Mouse (Mus musculus) hindbrain, embryonic 13.5 days (tissue): ENCODE data around the gene Numa1. TPM values are rescaled to one million over a fixed set of nuclear protein-coding genes. Genes with fewer than 3 reads are reported as not detected.
A peak's percentile ranks its signal among the peaks of the same experiment; 100 is the strongest.
"Not testable (repeated sequence)": the region's sequence is repeated elsewhere in the genome, so short reads cannot be mapped to it uniquely, and the experiment has no call there.

Experiments
- ATAC-seq: fragments of 200-750 bp; cut with Nextera tagmentation; 2 replicates; pipeline ENCODE4 v1.8.0; 2017; ENCODE audit warnings: moderate TSS enrichment; ENCODE audit not compliant: low FRiP score
- H3K27ac ChIP-seq: fragments of 300-500 bp; sonication (generic); 2 replicates; pipeline ENCODE4 v1.5.1; 2015; ENCODE audit warnings: inconsistent platforms, mild to moderate bottlenecking, moderate library complexity
- H3K27me3 ChIP-seq: fragments of 300-500 bp; sonication (generic); 2 replicates; pipeline ENCODE4 v1.6.1; 2015; ENCODE audit warnings: mild to moderate bottlenecking, inconsistent platforms
- H3K36me3 ChIP-seq: fragments of 300-500 bp; sonication (generic); 2 replicates; pipeline ENCODE4 v1.6.1; 2015; ENCODE audit warnings: mild to moderate bottlenecking, inconsistent platforms
- H3K4me1 ChIP-seq: fragments of 300-500 bp; sonication (generic); replicated peaks from 2 replicates; pipeline ENCODE4 v1.6.1; 2015; ENCODE audit warnings: inconsistent platforms
- H3K4me2 ChIP-seq: fragments of 300-500 bp; sonication (generic); 2 replicates; pipeline ENCODE4 v1.6.1; 2015; ENCODE audit warnings: inconsistent platforms, mild to moderate bottlenecking, moderate library complexity
- H3K4me3 ChIP-seq: fragments of 300-500 bp; sonication (generic); 2 replicates; pipeline ENCODE4 v1.5.1; 2015; ENCODE audit warnings: mild to moderate bottlenecking, inconsistent platforms
- H3K9ac ChIP-seq: fragments of 300-500 bp; sonication (generic); 2 replicates; pipeline ENCODE4 v1.6.1; 2015; ENCODE audit warnings: mild to moderate bottlenecking, inconsistent platforms
- H3K9me3 ChIP-seq: fragments of 300-500 bp; sonication (generic); 2 replicates; pipeline ENCODE4 v1.6.1; 2016; ENCODE audit warnings: inconsistent platforms
- WGBS: fragments of 180-500 bp; shearing (Covaris S2); methylation state at CpG from one replicate; pipeline ENCODE4 v1.1.7; 2015; 5-methylcytosine and 5-hydroxymethylcytosine counted together
- polyA plus RNA-seq: library from polyadenylated mRNA; unstranded; fragments of >200 nt; fragmentation: Nextera tagmentation; extraction: Ambion mirVana; gene quantifications from 2 replicates; pipeline ENCODE4 v1.2.1, GENCODE M21; 2015

The Numa1 gene
- polyA plus RNA-seq, 1 experiment from 2014 or later, result 50.8 TPM

DNA sequence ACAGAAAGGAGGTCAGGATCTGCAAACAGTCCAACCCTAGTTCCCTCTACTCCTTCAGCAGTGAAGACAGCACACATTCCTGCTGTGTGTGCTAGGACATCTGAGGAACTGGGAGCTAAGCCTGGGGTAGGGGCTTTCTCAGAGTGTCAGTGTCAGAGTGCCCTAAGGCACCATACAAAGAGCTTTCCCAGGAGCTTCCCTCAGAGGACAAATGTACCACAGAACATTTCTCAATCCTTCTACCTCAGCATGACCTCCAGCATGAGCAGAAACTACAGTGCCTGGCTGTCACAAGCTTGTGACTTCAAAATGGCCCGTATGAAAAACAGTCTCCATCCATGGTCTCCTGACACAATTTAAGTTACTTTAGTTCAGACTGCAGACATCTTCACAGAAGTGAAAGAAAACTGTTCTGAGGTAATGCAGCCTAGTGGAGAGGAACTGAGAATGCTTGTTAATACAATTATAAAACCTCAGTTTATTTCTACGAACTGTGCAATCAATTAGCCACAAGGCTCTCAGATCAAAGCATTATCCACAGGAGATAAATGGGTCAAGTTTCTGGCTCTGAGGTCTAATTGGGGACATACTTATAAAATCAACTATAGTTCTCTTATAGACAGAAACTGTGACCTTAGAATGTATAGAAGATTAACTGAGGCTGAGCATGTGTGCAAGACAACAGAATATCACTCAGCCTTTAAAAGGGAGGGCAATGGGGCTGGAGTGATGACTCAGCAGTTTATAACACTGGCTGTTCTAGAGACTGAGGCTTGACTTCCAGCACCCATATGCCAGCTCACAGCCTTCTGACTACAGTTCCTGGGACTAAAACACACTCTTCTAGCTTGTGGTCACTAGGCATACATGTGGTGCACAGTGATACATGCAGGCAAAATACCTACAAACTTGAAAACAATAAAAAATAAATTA, 91.5 kb downstream of the Numa1 start:
- H3K4me3 ChIP-seq, result no peak overlapping the region
- peaks cover 80% of the 10 kb centered on the region for H3K36me3 ChIP-seq
- no peaks in the 10 kb centered on the region for H3K9me3 ChIP-seq
- H3K4me1 ChIP-seq, result no peaks in the 10 kb centered on the region
- no peak overlapping the region for H3K27ac ChIP-seq
- H3K27me3 ChIP-seq, result no peaks in the 10 kb centered on the region
- no peak overlapping the region for H3K4me2 ChIP-seq
- WGBS, result 91% methylated on average over 2 of the region's 2 CpGs
- no peak overlapping the region for H3K9ac ChIP-seq
- ATAC-seq, result no peak

DNA sequence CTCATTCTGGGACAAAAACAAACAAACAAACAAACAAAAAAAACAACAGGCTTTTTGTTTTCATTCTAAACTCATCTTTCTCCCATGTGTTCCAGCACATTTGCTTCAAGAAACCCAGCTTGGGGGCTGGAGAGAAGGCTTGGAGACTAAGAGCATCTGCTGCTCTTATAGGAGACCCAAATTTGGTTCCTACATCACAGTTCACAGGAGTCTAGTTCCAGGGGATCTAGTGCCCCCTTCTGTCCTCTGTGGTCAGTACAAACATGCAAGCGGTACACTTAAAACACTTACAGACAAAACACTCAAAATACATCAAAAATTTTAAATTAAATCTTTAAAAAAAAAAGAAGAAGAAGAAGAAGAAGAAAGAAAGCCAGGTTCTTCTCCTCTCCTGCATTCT, 101.0 kb downstream of the Numa1 start:
- no peak overlapping the region for H3K4me2 ChIP-seq
- no peak overlapping the region for H3K9ac ChIP-seq
- ATAC-seq, result no peak
- no peaks in the 10 kb centered on the region for H3K4me1 ChIP-seq
- no peaks in the 10 kb centered on the region for H3K9me3 ChIP-seq
- WGBS, result 92% methylated on average over 1 of the region's 1 CpGs
- peaks cover 97% of the 10 kb centered on the region for H3K36me3 ChIP-seq
- no peak overlapping the region for H3K4me3 ChIP-seq
- H3K27me3 ChIP-seq, result no peaks in the 10 kb centered on the region
- no peak overlapping the region for H3K27ac ChIP-seq

GRCm38 (mm10) chr7:102035534-102035933, 101.6 kb downstream of the Numa1 start:
- Histone ChIP-seq H3K9me3 (no peaks in the 10 kb centered on the region), H3K4me1 (no peaks in the 10 kb centered on the region), H3K27ac (no peak overlapping the region), H3K9ac (no peak overlapping the region), H3K36me3 (peaks cover 97% of the 10 kb centered on the region), H3K4me2 (no peak overlapping the region), H3K27me3 (no peaks in the 10 kb centered on the region), H3K4me3 (no peak overlapping the region)
- 92% methylated on average over 2 of the region's 2 CpGs for WGBS
- no peak for ATAC-seq

- no peak for ATAC-seq
- WGBS, result 95% methylated on average over 3 of the region's 3 CpGs
- Histone ChIP-seq H3K27me3 (no peaks in the 10 kb centered on the region), H3K4me2 (no peak overlapping the region), H3K9me3 (no peaks in the 10 kb centered on the region), H3K36me3 (peaks cover 93% of the 10 kb centered on the region), H3K4me1 (no peaks in the 10 kb centered on the region), H3K27ac (no peak overlapping the region), H3K4me3 (no peak overlapping the region), H3K9ac (no peak overlapping the region)
Measured at GRCm38 (mm10) chr7:102037318-102037717, 103.4 kb downstream of the Numa1 start.

- ATAC-seq, result no peak
Measured at GRCm38 (mm10) chr7:102042314-102042713, 108.4 kb downstream of the Numa1 start.

GRCm38 (mm10) chr7:102048524-102048923, 114.6 kb downstream of the Numa1 start:
- not testable (repeated sequence) for H3K27me3 ChIP-seq, H3K4me3 ChIP-seq, ATAC-seq, H3K27ac ChIP-seq, H3K4me1 ChIP-seq, H3K9me3 ChIP-seq, H3K4me2 ChIP-seq, H3K9ac ChIP-seq
- peaks cover 15% of the 10 kb centered on the region for H3K36me3 ChIP-seq

More at GRCm38 (mm10) chr7:102042314-102042713, 108.4 kb downstream of the Numa1 start:
- H3K36me3 ChIP-seq, result peaks cover 45% of the 10 kb centered on the region
- H3K9ac ChIP-seq, result no peak overlapping the region
- no peak overlapping the region for H3K4me3 ChIP-seq
- 89% methylated on average over 2 of the region's 2 CpGs for WGBS
- H3K27ac ChIP-seq, result no peak overlapping the region
- no peaks in the 10 kb centered on the region for H3K9me3 ChIP-seq
- no peaks in the 10 kb centered on the region for H3K27me3 ChIP-seq
- H3K4me2 ChIP-seq, result no peak overlapping the region
- no peaks in the 10 kb centered on the region for H3K4me1 ChIP-seq

GRCm38 (mm10) chr7:102061353-102061752, 127.4 kb downstream of the Numa1 start:
- Histone ChIP-seq H3K27ac (no peak overlapping the region), H3K4me2 (no peak overlapping the region), H3K36me3 (peaks cover 21% of the 10 kb centered on the region), H3K4me1 (peaks cover 30% of the 10 kb centered on the region), H3K9me3 (no peaks in the 10 kb centered on the region), H3K4me3 (no peak overlapping the region), H3K9ac (no peak overlapping the region), H3K27me3 (no peaks in the 10 kb centered on the region)
- WGBS, result 93% methylated on average over 3 of the region's 3 CpGs
- no peak for ATAC-seq

DNA sequence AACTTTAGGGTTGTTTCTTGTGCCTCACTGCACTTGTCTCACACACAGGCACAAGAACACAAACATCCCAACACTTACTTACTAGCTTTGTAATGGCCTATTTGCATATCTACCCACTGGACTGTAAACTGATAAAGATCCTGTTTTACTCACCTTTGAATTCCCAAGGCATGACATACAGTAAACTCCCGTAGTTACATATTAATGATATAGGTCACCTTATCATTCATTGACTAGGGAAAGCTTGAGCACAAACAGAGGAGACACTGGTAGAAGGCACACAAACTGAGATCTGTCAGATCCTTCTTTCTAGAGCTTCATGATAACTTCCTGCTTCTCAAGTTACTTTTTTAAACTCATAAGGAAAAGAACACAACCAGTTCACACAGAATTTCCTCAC, 128.3 kb downstream of the Numa1 start:
- peaks cover 12% of the 10 kb centered on the region for H3K36me3 ChIP-seq
- no peak overlapping the region for H3K27ac ChIP-seq
- no peak overlapping the region for H3K4me2 ChIP-seq
- H3K27me3 ChIP-seq, result no peaks in the 10 kb centered on the region
- ATAC-seq, result no peak
- peaks cover 33% of the 10 kb centered on the region for H3K4me1 ChIP-seq
- H3K9me3 ChIP-seq, result no peaks in the 10 kb centered on the region
- H3K4me3 ChIP-seq, result no peak overlapping the region
- no peak overlapping the region for H3K9ac ChIP-seq
- WGBS, result 92% methylated on average over 1 of the region's 1 CpGs

- 94% methylated on average over 9 of the region's 9 CpGs for WGBS
- Histone ChIP-seq H3K4me1 (peaks cover 33% of the 10 kb centered on the region), H3K9ac (peak overlapping the region; percentile 83), H3K4me2 (peak overlapping the region; percentile 83), H3K27ac (no peak overlapping the region), H3K27me3 (no peaks in the 10 kb centered on the region), H3K4me3 (peak overlapping the region; percentile 79), H3K36me3 (peaks cover 5% of the 10 kb centered on the region), H3K9me3 (no peaks in the 10 kb centered on the region)
- ATAC-seq, result no peak
Measured at GRCm38 (mm10) chr7:102063891-102064290, 130.0 kb downstream of the Numa1 start.

Other genes starting within 250 kb of the Numa1 start
- gene Phox2a, start 115.8 kb upstream of the Numa1 start, polyA plus RNA-seq, result 1.9 and 2.4 TPM in 2 replicates
- gene Inppl1, start 95.9 kb upstream of the Numa1 start, polyA plus RNA-seq, result 12.7 and 15.4 TPM in 2 replicates
- gene Folr2, start 76.9 kb upstream of the Numa1 start, polyA plus RNA-seq, result 3.3 and 3.5 TPM in 2 replicates
- 83.1 and 93.3 TPM in 2 replicates for gene Anapc15, start 70.4 kb upstream of the Numa1 start, polyA plus RNA-seq
- 21.0 and 39.2 TPM in 2 replicates for gene Folr1, start 63.3 kb upstream of the Numa1 start, polyA plus RNA-seq
- gene Lamtor1, start 28.2 kb upstream of the Numa1 start, polyA plus RNA-seq, result 151 and 156 TPM in 2 replicates
- 0.40 and 0.48 TPM in 2 replicates for gene Tomt, start 27.8 kb upstream of the Numa1 start, polyA plus RNA-seq
- 10.9 and 12.1 TPM in 2 replicates for gene Lrrc51, start 216 bp upstream of the Numa1 start, polyA plus RNA-seq
- gene Il18bp, start 84.6 kb downstream of the Numa1 start, polyA plus RNA-seq, result 4.5 and 4.8 TPM in 2 replicates
- gene Rnf121, start 131.4 kb downstream of the Numa1 start, polyA plus RNA-seq, result 31.2 and 32.8 TPM in 2 replicates
- 28.0 and 28.8 TPM in 2 replicates for gene Xndc1, start 131.4 kb downstream of the Numa1 start, polyA plus RNA-seq
- gene Xntrpc, start 131.6 kb downstream of the Numa1 start, polyA plus RNA-seq, result 1.2 and 1.4 TPM in 2 replicates
- 0.25 and 0.49 TPM in 2 replicates for gene Trpc2, start 149.0 kb downstream of the Numa1 start, polyA plus RNA-seq
- 0.22 and 0.26 TPM in 2 replicates for gene Art1, start 167.6 kb downstream of the Numa1 start, polyA plus RNA-seq
- gene Art5, start 175.4 kb downstream of the Numa1 start, polyA plus RNA-seq, result 0.74 and 0.75 TPM in 2 replicates
- not detected in 2 replicates for gene Chrna10, start 182.7 kb downstream of the Numa1 start, polyA plus RNA-seq